Mouse (Mus musculus): ENCODE measurements at regions not wholly inside any gene's neighbourhood (a gene's known extent, or its start where the extent isn't known, plus 50 kb on each side); places are given as distances from the start of the nearest gene placed in this dataset.

- Histone ChIP-seq H3K4me3 (ENCODE audit: low read length) (peak overlapping the region; percentile 32), H3K36me3 (ENCODE audit: insufficient read depth, low read length) (no peaks in the 10 kb centered on the region), H3K4me2 (replicated peaks; ENCODE audit: low read depth, low read length) (peak overlapping the region; percentile 50), H3K27ac (ENCODE audit: low read length) (peak overlapping the region; percentile 74), H3K27me3 (ENCODE audit: insufficient read depth, low read length) (no peaks in the 10 kb centered on the region), H3K9me3 (ENCODE audit: low read length) (no peaks in the 10 kb centered on the region), H3K4me1 (ENCODE audit: insufficient read depth, low read length) (peaks cover 18% of the 10 kb centered on the region), H3K9ac (replicated peaks; ENCODE audit: low read length) (peak overlapping the region; percentile 36; the same call in 1 of the 2 replicates)
- WGBS, result under 1% methylated on average over 9 of the region's 9 CpGs
- ATAC-seq (ENCODE audit: low FRiP score, low TSS enrichment), result peak; percentile 80
These were observed 61.9 kb upstream of the Zmiz1 start for GRCm38 (mm10) chr14:25396990-25397531.

GRCm38 (mm10) chr14:25397751-25398150, 61.2 kb upstream of the Zmiz1 start:
- Histone ChIP-seq H3K4me2 (replicated peaks; ENCODE audit: low read depth, low read length) (no peak overlapping the region), H3K9me3 (ENCODE audit: low read length) (no peaks in the 10 kb centered on the region), H3K27ac (ENCODE audit: low read length) (peak overlapping the region; percentile 74), H3K4me1 (ENCODE audit: insufficient read depth, low read length) (peaks cover 18% of the 10 kb centered on the region), H3K9ac (replicated peaks; ENCODE audit: low read length) (0 out of 2 replicates have a peak overlapping the region, but pooled peaks have one; percentile 20), H3K36me3 (ENCODE audit: insufficient read depth, low read length) (no peaks in the 10 kb centered on the region), H3K4me3 (ENCODE audit: low read length) (no peak overlapping the region), H3K27me3 (ENCODE audit: insufficient read depth, low read length) (no peaks in the 10 kb centered on the region)
- 30% methylated on average over 5 of the region's 5 CpGs for WGBS
- no peak for ATAC-seq (ENCODE audit: low FRiP score, low TSS enrichment)

DNA sequence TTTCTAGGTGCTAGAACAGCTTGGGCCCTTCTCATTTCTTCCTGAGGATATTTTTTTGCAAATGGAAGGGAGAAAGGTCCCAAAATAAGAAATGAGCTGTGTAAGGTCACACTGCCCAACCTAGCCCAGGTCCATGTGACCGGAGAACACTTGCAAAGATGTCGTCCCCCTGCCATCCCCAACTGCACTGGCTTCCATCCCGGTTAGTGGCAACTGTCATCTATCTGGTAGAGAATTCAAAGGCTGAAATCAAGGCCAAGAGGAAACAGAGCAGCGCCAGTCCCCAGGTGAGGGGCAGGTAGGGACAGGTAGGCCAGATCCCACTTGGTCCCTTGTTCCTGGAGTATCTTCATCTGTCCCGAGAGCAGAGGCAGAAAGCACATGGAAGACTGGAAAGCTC, 60.2 kb upstream of the Zmiz1 start:
- ATAC-seq (ENCODE audit: low FRiP score, low TSS enrichment), result no peak
- H3K4me3 ChIP-seq (ENCODE audit: low read length), result no peak overlapping the region
- no peak overlapping the region for H3K4me2 ChIP-seq (replicated peaks; ENCODE audit: low read depth, low read length)
- H3K4me1 ChIP-seq (ENCODE audit: insufficient read depth, low read length), result peaks cover 18% of the 10 kb centered on the region
- H3K27ac ChIP-seq (ENCODE audit: low read length), result no peak overlapping the region
- H3K9ac ChIP-seq (replicated peaks; ENCODE audit: low read length), result no peak overlapping the region
- no peaks in the 10 kb centered on the region for H3K27me3 ChIP-seq (ENCODE audit: insufficient read depth, low read length)
- WGBS, result 89% methylated on average over 5 of the region's 5 CpGs
- no peaks in the 10 kb centered on the region for H3K9me3 ChIP-seq (ENCODE audit: low read length)
- H3K36me3 ChIP-seq (ENCODE audit: insufficient read depth, low read length), result no peaks in the 10 kb centered on the region

GRCm38 (mm10) chr14:25399286-25399685, 59.7 kb upstream of the Zmiz1 start:
- ATAC-seq (ENCODE audit: low FRiP score, low TSS enrichment), result no peak
- H3K9me3 ChIP-seq (ENCODE audit: low read length), result no peaks in the 10 kb centered on the region
- 79% methylated on average over 3 of the region's 3 CpGs for WGBS
- peaks cover 18% of the 10 kb centered on the region for H3K4me1 ChIP-seq (ENCODE audit: insufficient read depth, low read length)
- no peak overlapping the region for H3K4me2 ChIP-seq (replicated peaks; ENCODE audit: low read depth, low read length)
- H3K27ac ChIP-seq (ENCODE audit: low read length), result no peak overlapping the region
- no peaks in the 10 kb centered on the region for H3K27me3 ChIP-seq (ENCODE audit: insufficient read depth, low read length)
- no peaks in the 10 kb centered on the region for H3K36me3 ChIP-seq (ENCODE audit: insufficient read depth, low read length)
- no peak overlapping the region for H3K4me3 ChIP-seq (ENCODE audit: low read length)
- no peak overlapping the region for H3K9ac ChIP-seq (replicated peaks; ENCODE audit: low read length)

DNA sequence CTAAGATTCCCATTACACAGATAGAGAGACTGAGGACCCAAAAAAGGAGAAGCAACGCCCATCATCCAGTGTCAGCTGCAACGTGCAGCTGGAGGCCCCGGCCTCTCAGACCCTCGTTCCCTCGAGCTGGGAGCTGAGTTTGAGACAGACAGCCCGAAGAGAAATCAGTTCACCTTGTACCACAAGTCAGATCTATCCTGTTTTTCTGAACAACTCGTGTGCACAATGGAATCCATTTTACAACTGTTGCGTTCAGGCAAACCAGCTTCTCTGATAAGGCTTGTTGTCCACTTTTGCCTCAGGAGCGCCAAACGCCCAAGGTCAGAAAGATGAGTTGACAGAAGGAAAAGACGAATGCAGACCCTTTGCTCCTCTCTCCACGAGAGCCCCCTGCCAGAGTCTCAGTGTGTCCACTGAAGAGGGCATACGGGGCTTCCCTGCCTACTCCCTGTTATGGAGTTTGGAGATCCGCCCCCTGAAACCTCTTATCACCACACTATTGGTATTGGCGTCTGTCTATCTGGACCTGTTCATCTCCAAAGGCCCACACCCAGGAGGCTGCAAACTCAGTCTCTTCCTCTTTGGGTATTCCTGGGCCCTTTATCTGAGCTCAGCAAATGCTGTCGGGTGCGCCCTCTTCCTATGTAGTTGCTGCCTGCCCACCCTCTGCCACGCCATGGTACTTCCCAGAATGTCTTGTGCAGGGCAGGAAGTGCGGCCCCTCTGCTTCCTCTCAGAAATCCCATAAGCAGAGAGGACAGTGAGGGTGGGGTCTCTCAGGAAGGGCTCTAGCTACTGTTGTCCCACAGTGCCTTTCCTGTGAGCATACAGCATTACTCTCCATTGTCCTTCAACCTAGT, 57.7 kb upstream of the Zmiz1 start:
- no peak overlapping the region for H3K27ac ChIP-seq (ENCODE audit: low read length)
- ATAC-seq (ENCODE audit: low FRiP score, low TSS enrichment), result no peak
- 84% methylated on average over 19 of the region's 19 CpGs for WGBS
- H3K4me3 ChIP-seq (ENCODE audit: low read length), result no peak overlapping the region
- no peak overlapping the region for H3K4me2 ChIP-seq (replicated peaks; ENCODE audit: low read depth, low read length)
- H3K9me3 ChIP-seq (ENCODE audit: low read length), result no peaks in the 10 kb centered on the region
- peaks cover 30% of the 10 kb centered on the region for H3K4me1 ChIP-seq (ENCODE audit: insufficient read depth, low read length)
- no peaks in the 10 kb centered on the region for H3K27me3 ChIP-seq (ENCODE audit: insufficient read depth, low read length)
- no peak overlapping the region for H3K9ac ChIP-seq (replicated peaks; ENCODE audit: low read length)
- no peaks in the 10 kb centered on the region for H3K36me3 ChIP-seq (ENCODE audit: insufficient read depth, low read length)

DNA sequence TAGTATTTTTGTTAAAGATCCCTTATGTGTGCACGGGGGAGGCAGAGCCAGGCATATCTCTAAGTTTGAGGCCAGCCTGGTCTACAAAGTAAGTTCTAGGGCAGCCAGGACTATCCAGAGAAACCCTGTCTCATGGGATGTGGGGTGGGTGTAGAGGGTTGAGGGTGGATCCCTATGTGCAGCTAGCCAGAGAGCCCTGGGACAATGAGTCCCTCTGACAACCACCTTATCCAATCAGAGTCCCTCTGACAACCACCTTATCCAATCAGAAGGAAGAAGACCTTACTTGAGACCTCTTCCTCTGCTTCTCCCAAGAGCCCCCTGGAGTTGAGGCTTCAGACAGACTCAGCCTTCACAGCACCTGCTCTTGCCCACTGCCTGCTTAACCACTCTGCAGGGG, 56.6 kb upstream of the Zmiz1 start:
- WGBS, result 81% methylated on average over 1 of the region's 1 CpGs
- Histone ChIP-seq H3K9ac (replicated peaks; ENCODE audit: low read length) (no peak overlapping the region), H3K27me3 (ENCODE audit: insufficient read depth, low read length) (no peaks in the 10 kb centered on the region), H3K4me1 (ENCODE audit: insufficient read depth, low read length) (peaks cover 22% of the 10 kb centered on the region), H3K4me3 (ENCODE audit: low read length) (no peak overlapping the region), H3K36me3 (ENCODE audit: insufficient read depth, low read length) (no peaks in the 10 kb centered on the region), H3K27ac (ENCODE audit: low read length) (no peak overlapping the region), H3K4me2 (replicated peaks; ENCODE audit: low read depth, low read length) (no peak overlapping the region), H3K9me3 (ENCODE audit: low read length) (no peaks in the 10 kb centered on the region)
- no peak for ATAC-seq (ENCODE audit: low FRiP score, low TSS enrichment)

DNA sequence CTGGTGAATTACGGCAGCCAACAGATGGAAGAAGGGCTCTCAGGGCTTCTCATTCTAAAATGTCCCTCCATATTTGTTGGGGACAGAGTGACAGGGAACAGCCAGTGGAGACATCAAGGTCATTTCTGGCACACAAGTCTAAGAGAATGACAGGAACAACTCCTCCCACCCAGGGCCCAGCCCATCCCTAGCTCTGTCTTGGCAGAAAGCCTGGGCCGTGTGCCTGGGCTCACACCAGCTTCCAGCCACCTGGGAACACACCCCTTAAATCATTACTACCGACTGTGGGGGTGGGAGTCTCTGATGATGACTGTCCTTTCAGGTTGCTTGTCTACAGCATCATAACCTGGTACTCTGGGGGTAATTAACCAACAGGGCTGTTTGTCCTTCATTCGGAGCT, 53.8 kb upstream of the Zmiz1 start:
- Histone ChIP-seq H3K9me3 (ENCODE audit: low read length) (no peaks in the 10 kb centered on the region), H3K4me1 (ENCODE audit: insufficient read depth, low read length) (peaks cover 15% of the 10 kb centered on the region), H3K4me3 (ENCODE audit: low read length) (no peak overlapping the region), H3K27ac (ENCODE audit: low read length) (no peak overlapping the region), H3K9ac (replicated peaks; ENCODE audit: low read length) (no peak overlapping the region), H3K27me3 (ENCODE audit: insufficient read depth, low read length) (no peaks in the 10 kb centered on the region), H3K36me3 (ENCODE audit: insufficient read depth, low read length) (no peaks in the 10 kb centered on the region), H3K4me2 (replicated peaks; ENCODE audit: low read depth, low read length) (no peak overlapping the region)
- WGBS, result 45% methylated on average over 4 of the region's 4 CpGs
- no peak for ATAC-seq (ENCODE audit: low FRiP score, low TSS enrichment)

DNA sequence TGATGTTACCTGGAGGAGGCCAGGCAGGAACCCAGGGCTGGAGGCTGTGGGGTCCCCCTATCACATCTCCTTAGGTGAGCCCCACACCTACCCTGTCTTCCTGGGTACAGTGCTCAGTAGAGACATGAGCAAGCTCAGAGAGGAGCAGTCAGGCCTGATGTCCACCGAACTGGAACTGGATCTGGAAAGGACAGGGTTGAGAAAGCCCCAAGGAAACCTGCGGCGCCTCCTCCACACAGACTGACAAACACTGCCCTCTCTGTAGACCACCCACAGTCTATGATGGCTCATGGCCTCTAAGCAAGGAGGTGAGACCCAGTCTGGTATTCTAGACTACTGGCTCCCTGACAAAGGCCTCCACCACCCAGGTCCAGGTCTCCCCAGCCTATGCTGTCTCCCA, 52.9 kb upstream of the Zmiz1 start:
- no peak overlapping the region for H3K27ac ChIP-seq (ENCODE audit: low read length)
- peaks cover 19% of the 10 kb centered on the region for H3K4me1 ChIP-seq (ENCODE audit: insufficient read depth, low read length)
- WGBS, result 39% methylated on average over 3 of the region's 3 CpGs
- ATAC-seq (ENCODE audit: low FRiP score, low TSS enrichment), result peak; percentile 82
- no peaks in the 10 kb centered on the region for H3K27me3 ChIP-seq (ENCODE audit: insufficient read depth, low read length)
- H3K9me3 ChIP-seq (ENCODE audit: low read length), result no peaks in the 10 kb centered on the region
- no peak overlapping the region for H3K4me2 ChIP-seq (replicated peaks; ENCODE audit: low read depth, low read length)
- no peaks in the 10 kb centered on the region for H3K36me3 ChIP-seq (ENCODE audit: insufficient read depth, low read length)
- no peak overlapping the region for H3K9ac ChIP-seq (replicated peaks; ENCODE audit: low read length)
- no peak overlapping the region for H3K4me3 ChIP-seq (ENCODE audit: low read length)

GRCm38 (mm10) chr14:25406613-25407012, 52.4 kb upstream of the Zmiz1 start:
- H3K36me3 ChIP-seq (ENCODE audit: insufficient read depth, low read length), result no peaks in the 10 kb centered on the region
- H3K27me3 ChIP-seq (ENCODE audit: insufficient read depth, low read length), result no peaks in the 10 kb centered on the region
- ATAC-seq (ENCODE audit: low FRiP score, low TSS enrichment), result no peak
- no peak overlapping the region for H3K9ac ChIP-seq (replicated peaks; ENCODE audit: low read length)
- peaks cover 19% of the 10 kb centered on the region for H3K4me1 ChIP-seq (ENCODE audit: insufficient read depth, low read length)
- no peak overlapping the region for H3K27ac ChIP-seq (ENCODE audit: low read length)
- H3K9me3 ChIP-seq (ENCODE audit: low read length), result no peaks in the 10 kb centered on the region
- 94% methylated on average over 6 of the region's 6 CpGs for WGBS
- H3K4me3 ChIP-seq (ENCODE audit: low read length), result no peak overlapping the region
- no peak overlapping the region for H3K4me2 ChIP-seq (replicated peaks; ENCODE audit: low read depth, low read length)

DNA sequence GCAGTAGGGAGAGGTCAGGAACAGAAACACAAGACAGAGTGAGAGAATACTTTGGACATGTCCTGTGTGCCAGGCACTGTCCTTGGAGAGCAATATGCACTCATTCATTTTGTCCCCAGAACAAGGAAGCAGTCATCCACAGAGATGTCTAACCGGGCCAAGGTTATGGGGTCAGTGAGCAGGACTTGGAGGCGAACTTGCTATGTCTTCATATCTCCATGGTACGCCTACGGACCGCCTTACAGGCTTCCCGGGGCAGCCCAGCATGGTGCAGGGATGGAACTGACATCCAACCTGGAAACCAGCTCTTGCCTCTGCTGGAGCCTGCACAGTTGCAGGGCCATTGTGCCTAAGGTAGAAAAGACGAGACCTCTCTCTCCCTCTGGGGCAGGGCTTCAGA, 51.9 kb upstream of the Zmiz1 start:
- Histone ChIP-seq H3K27me3 (ENCODE audit: insufficient read depth, low read length) (no peaks in the 10 kb centered on the region), H3K4me1 (ENCODE audit: insufficient read depth, low read length) (peaks cover 19% of the 10 kb centered on the region), H3K9ac (replicated peaks; ENCODE audit: low read length) (no peak overlapping the region), H3K4me3 (ENCODE audit: low read length) (no peak overlapping the region), H3K4me2 (replicated peaks; ENCODE audit: low read depth, low read length) (no peak overlapping the region), H3K36me3 (ENCODE audit: insufficient read depth, low read length) (no peaks in the 10 kb centered on the region), H3K27ac (ENCODE audit: low read length) (no peak overlapping the region), H3K9me3 (ENCODE audit: low read length) (no peaks in the 10 kb centered on the region)
- ATAC-seq (ENCODE audit: low FRiP score, low TSS enrichment), result no peak
- WGBS, result 74% methylated on average over 7 of the region's 7 CpGs

All from kidney, embryonic 16.5 days (tissue).